Mouse (Mus musculus) intestine, embryonic 16.5 days (tissue): ENCODE measurements around the gene Cdca4. TPM values are rescaled to one million over a fixed set of nuclear protein-coding genes. Genes with fewer than 3 reads are reported as not detected.

Experiments
- ATAC-seq: fragments of 200-750 bp; cut with Nextera tagmentation; 2 replicates; pipeline ENCODE4 v1.8.0; 2017; ENCODE audit warnings: moderate TSS enrichment, moderate library complexity
- H3K27ac ChIP-seq: fragments of 300-500 bp; sonication (generic); 2 replicates; pipeline ENCODE4 v1.5.1; 2014; ENCODE audit warnings: mild to moderate bottlenecking, low read length
- H3K27me3 ChIP-seq: fragments of 300-500 bp; sonication (generic); replicated peaks from 2 replicates; pipeline ENCODE4 v1.6.1; 2014; ENCODE audit warnings: low read length, control low read depth, mixed read lengths; ENCODE audit not compliant: control insufficient read depth, insufficient read depth
- H3K36me3 ChIP-seq: fragments of 300-500 bp; sonication (generic); 2 replicates; pipeline ENCODE4 v1.6.1; 2014; ENCODE audit warnings: low read length, control low read depth; ENCODE audit not compliant: control insufficient read depth, insufficient read depth
- H3K4me1 ChIP-seq: fragments of 300-500 bp; sonication (generic); 2 replicates; pipeline ENCODE4 v1.6.1; 2014; ENCODE audit warnings: low read length, control low read depth, mixed read lengths; ENCODE audit not compliant: control insufficient read depth, insufficient read depth
- H3K4me2 ChIP-seq: fragments of 300-500 bp; sonication (generic); 2 replicates; pipeline ENCODE4 v1.6.1; 2014; ENCODE audit warnings: low read depth, low read length, control low read depth
- H3K4me3 ChIP-seq: fragments of 300-500 bp; sonication (generic); 2 replicates; pipeline ENCODE4 v1.5.1; 2014; ENCODE audit warnings: mild to moderate bottlenecking, low read length
- H3K9ac ChIP-seq: fragments of 300-500 bp; sonication (generic); 2 replicates; pipeline ENCODE4 v1.6.1; 2014; ENCODE audit warnings: low read depth, low read length
- H3K9me3 ChIP-seq: fragments of 300-500 bp; sonication (generic); 2 replicates; pipeline ENCODE4 v1.6.1; 2016; ENCODE audit warnings: low read length, control low read depth; ENCODE audit not compliant: control insufficient read depth
- WGBS: fragments of 180-500 bp; shearing (Covaris S2); extraction: QIAGEN DNeasy Blood & Tissue Kit; methylation state at CpG from one replicate; pipeline ENCODE4 v1.1.7; 2014; 5-methylcytosine and 5-hydroxymethylcytosine counted together
- polyA plus RNA-seq: library from polyadenylated mRNA; unstranded; fragments of >200 nt; fragmentation: Nextera tagmentation; extraction: Ambion mirVana; gene quantifications from 2 replicates; pipeline ENCODE4 v1.2.1, GENCODE M21; 2015

Gene Cdca4
- polyA plus RNA-seq, 1 experiment from 2014 or later, result 79.6 TPM

DNA sequence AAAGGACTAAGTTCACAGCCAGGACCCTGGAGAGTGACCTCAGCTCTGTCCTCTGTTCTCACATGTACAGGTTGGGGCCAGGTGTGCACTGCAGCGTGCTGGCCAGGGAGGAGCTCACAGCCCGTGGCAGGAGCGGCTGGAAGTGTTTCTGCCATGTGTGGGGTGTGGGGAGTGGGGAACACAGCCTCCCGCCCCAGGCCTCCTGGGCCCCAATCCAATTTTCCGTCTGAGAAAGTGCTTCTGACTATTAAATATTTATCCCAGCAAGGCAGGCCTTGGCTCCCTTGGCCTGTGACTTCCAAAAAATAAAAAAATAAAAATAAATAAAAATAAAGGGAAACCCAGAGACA lies 30.9 kb downstream of the Cdca4 start:
- peaks cover 65% of the 10 kb centered on the region for H3K4me1 ChIP-seq
- H3K4me2 ChIP-seq, result no peak overlapping the region
- H3K27ac ChIP-seq, result no peak overlapping the region
- H3K27me3 ChIP-seq, result peaks cover 9% of the 10 kb centered on the region; the same call in 1 of the 2 replicates
- H3K36me3 ChIP-seq, result no peaks in the 10 kb centered on the region
- H3K9ac ChIP-seq, result no peak overlapping the region
- ATAC-seq, result no peak
- WGBS, result 25% methylated on average over 5 of the region's 5 CpGs
- H3K9me3 ChIP-seq, result no peaks in the 10 kb centered on the region
- no peak overlapping the region for H3K4me3 ChIP-seq

DNA sequence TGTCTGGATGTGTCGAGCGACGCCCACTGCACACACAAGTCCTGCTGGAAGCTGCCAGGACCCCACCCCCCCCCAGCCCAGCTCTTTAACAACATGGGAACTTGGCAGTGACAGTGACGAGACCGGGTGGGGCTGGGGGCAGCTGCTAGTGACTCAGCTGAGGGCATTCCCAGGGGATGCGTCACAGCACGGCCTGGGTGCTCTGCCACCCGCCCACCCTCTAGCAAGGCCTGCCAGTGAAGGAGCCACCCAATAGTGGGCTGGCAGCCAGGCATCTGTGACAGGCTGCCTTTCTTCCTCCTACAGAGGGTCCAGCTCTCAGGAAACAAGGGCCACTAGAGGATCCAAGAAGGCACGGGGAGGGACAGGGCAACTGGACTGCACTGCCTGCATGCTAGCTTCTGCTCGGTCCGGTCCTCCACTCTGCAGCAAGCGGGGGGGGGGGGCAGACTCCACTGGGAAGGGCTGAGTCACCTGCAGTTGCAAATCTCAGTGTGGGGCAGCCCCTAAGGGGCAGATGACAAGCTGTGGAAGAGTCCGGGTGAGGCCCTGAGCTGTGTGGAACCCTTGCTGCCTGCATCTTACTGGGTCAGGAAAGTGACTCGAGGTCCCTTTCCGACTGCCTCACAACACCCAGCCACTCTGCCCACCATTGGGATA lies 31.4 kb downstream of the Cdca4 start:
- no peak overlapping the region for H3K4me2 ChIP-seq
- H3K4me1 ChIP-seq, result peaks cover 70% of the 10 kb centered on the region

DNA sequence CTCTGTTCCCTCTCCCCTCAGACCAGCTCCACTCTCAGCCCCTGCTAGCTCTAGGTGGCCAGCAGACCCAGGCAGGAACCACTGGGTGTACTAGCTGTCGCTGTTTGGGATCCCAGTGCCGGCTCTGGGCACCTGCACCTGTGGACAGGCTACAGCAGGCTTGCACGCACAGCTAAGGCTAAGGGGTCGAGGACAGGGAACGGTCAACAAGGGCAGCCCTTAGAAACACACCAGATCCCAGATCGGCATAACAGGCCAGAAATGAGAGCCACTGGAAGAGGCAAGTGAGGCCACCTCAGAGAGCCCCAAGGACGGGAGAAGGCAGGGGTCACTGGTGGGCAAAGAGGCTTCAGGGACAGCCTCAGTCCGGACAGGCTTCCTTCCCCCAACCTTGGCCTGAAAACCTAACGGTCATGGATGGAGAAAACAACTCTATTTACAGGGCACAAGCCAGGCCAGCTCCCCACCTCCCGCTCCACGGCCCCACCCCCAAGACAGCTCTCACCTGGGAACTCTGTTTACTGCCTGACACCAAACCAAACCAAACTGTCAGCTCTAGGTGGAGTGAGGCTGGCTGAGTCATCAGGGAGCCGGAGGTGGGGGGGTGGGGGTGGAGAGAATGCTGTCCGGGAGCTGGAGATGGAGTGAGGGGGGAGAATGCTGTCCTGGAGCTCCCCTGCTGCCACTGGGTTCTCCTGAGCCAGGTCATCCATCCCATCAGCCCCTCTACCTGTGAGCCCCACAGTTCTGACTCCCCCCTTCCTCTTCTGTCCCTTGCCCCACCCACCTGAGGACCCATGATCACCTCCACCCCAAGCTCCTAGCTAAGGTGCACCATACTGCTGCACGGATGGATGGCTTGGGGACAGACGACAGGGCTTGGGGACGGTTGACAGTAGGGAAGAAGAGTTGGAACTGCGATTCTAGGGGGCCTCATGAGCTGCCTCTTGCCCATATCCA lies 32.4 kb downstream of the Cdca4 start:
- H3K9me3 ChIP-seq, result no peaks in the 10 kb centered on the region
- H3K4me2 ChIP-seq, result no peak overlapping the region
- no peak overlapping the region for H3K27ac ChIP-seq
- H3K4me3 ChIP-seq, result no peak overlapping the region
- ATAC-seq, result no peak
- WGBS, result 45% methylated on average over 17 of the region's 17 CpGs
- peaks cover 9% of the 10 kb centered on the region; the same call in 1 of the 2 replicates for H3K27me3 ChIP-seq
- H3K9ac ChIP-seq, result no peak overlapping the region
- H3K4me1 ChIP-seq, result peaks cover 61% of the 10 kb centered on the region
- H3K36me3 ChIP-seq, result no peaks in the 10 kb centered on the region

More for the DNA sequence above, 31.4 kb downstream of the Cdca4 start:
- no peak for ATAC-seq
- no peaks in the 10 kb centered on the region for H3K36me3 ChIP-seq
- peaks cover 9% of the 10 kb centered on the region; the same call in 1 of the 2 replicates for H3K27me3 ChIP-seq
- 47% methylated on average over 15 of the region's 15 CpGs for WGBS
- no peak overlapping the region for H3K27ac ChIP-seq
- no peak overlapping the region for H3K4me3 ChIP-seq
- H3K9me3 ChIP-seq, result no peaks in the 10 kb centered on the region
- 0 out of 2 replicates have a peak overlapping the region, but pooled peaks have one; percentile 4 for H3K9ac ChIP-seq

DNA sequence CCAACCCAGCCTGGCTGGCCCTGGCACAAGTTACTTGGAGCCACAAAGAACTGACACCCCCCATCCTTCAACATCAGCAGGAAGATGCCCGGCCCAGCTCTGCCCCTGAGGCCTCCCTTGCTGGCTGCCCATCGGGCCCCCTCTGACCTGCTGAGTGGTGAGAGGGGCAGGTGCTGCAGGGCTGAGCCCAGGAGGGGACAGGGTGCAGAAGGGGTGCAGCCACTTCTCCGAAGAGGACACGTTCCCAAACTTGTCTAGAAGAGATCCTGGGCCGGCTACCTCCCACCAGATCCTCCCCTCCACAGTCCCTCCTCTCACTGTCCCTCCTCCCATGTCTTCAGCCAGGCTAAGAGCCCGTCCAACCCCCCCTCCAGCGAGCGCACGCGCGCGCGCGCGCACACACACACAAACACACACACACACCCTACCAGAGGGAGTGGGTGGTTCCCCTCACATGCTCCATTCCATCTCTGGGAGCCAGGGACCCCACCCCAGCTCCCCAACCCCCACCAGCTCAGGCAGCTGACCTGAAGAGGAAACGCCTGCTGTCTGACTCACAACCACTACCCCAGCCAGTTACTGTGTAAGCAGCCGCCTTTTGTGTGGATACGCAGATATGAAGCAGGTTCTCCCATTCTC lies 33.6 kb downstream of the Cdca4 start:
- peak overlapping the region; percentile 30; the same call in 1 of the 2 replicates for H3K9ac ChIP-seq
- no peaks in the 10 kb centered on the region for H3K27me3 ChIP-seq
- no peaks in the 10 kb centered on the region for H3K9me3 ChIP-seq
- 36% methylated on average over 18 of the region's 18 CpGs for WGBS
- peak overlapping the region; percentile 16; the same call in 1 of the 2 replicates for H3K27ac ChIP-seq
- peak overlapping the region; percentile 27 for H3K4me2 ChIP-seq
- H3K4me3 ChIP-seq, result peak overlapping the region; percentile 18
- ATAC-seq, result peak; percentile 32; the same call in 1 of the 2 replicates
- no peaks in the 10 kb centered on the region for H3K36me3 ChIP-seq
- H3K4me1 ChIP-seq, result peaks cover 58% of the 10 kb centered on the region

DNA sequence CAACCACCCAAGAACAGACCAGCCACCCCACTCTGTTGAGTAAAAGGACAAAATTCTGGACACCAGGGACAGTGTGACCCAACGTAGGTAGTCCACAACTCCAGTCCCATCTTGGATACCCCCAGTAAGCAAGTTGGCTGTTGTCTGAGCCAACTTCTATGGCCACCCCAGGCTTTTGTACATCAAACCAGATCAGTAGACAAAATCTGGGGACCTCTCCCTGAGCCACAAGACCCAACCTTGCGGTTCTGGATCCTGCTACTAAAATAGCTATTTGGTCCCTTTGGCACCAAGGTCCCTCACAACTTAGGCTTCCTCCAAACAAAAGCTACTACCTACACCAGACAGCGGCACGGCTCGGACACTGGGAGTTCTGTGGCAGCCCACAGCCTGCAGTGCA lies 34.2 kb downstream of the Cdca4 start:
- H3K36me3 ChIP-seq, result no peaks in the 10 kb centered on the region
- peak overlapping the region; percentile 18; the same call in 1 of the 2 replicates for H3K4me3 ChIP-seq
- H3K27ac ChIP-seq, result peak overlapping the region; percentile 16; the same call in 1 of the 2 replicates
- ATAC-seq, result no peak
- no peaks in the 10 kb centered on the region for H3K9me3 ChIP-seq
- H3K27me3 ChIP-seq, result no peaks in the 10 kb centered on the region
- peak overlapping the region; percentile 30 for H3K9ac ChIP-seq
- H3K4me1 ChIP-seq, result peaks cover 58% of the 10 kb centered on the region
- H3K4me2 ChIP-seq, result peak overlapping the region; percentile 27
- 88% methylated on average over 5 of the region's 5 CpGs for WGBS

DNA sequence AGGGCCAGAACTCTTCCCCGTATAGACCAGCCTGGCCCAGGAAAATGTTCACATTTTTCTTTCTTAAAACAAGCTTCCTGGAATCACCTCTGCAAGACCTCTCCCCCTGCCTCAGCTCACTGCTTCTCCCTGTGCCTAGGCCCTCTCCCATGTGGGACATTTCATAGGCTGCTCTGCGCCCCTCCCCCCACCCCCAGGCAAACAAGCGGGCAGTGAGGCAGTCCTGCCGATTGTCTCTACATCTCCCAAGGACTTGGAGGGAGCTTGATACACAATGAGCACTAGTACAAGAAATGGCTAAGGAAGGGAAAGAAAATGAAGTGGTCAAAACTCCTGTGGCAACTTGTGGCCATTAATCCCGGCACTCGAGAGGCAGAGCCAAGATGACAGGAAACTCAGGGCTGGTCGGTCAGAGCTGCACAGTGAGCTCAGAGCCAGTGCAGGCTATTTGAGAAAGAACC lies 34.8 kb downstream of the Cdca4 start:
- 24% methylated on average over 7 of the region's 7 CpGs for WGBS
- H3K4me3 ChIP-seq, result 0 out of 2 replicates have a peak overlapping the region, but pooled peaks have one; percentile 6
- 0 out of 2 replicates have a peak overlapping the region, but pooled peaks have one; percentile 30 for H3K9ac ChIP-seq
- H3K4me1 ChIP-seq, result peaks cover 58% of the 10 kb centered on the region
- H3K27ac ChIP-seq, result peak overlapping the region; percentile 23; the same call in 1 of the 2 replicates
- no peak for ATAC-seq
- no peaks in the 10 kb centered on the region for H3K9me3 ChIP-seq
- H3K4me2 ChIP-seq, result peak overlapping the region; percentile 27; the same call in 1 of the 2 replicates
- H3K27me3 ChIP-seq, result no peaks in the 10 kb centered on the region
- H3K36me3 ChIP-seq, result no peaks in the 10 kb centered on the region

DNA sequence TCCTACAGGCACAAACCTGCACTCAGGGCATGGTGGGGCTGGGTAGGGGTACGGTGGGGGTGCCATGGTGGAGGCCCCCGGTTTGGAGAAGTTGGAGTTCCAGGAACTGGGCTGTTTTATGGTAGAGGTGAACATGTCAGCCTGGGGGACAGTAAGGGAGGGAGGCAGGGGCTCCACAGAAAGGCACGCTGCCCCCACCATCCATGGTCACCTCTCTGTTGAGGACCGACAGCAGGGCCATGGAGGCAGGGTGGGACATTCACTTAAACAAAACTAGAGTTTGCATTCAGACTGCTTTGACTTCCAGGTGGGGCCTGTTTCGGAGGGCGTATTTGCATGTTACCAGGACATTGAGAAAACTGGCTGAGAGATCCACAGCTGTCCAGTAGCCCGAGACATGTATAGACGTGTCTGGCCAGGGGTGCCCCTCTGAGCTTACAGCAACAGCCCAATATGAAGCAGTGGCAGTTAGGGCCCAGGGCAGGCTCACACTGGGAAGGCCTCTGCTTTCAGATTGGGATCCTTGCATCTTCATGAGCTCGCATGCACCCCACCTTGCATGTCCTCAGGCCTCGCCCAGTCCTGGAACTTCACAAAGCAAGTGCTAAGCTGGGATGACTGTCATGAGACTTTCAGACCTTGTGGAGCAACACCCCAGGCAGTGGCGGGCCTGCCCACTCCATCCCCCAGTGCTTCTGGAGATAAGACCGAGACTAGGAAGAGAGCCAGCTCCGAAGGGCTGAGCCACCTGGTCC lies 35.4 kb downstream of the Cdca4 start:
- no peak overlapping the region for H3K27ac ChIP-seq
- H3K36me3 ChIP-seq, result no peaks in the 10 kb centered on the region
- H3K9me3 ChIP-seq, result no peaks in the 10 kb centered on the region
- WGBS, result 62% methylated on average over 13 of the region's 13 CpGs
- H3K4me3 ChIP-seq, result no peak overlapping the region
- peaks cover 52% of the 10 kb centered on the region for H3K4me1 ChIP-seq
- no peak overlapping the region for H3K4me2 ChIP-seq
- no peaks in the 10 kb centered on the region for H3K27me3 ChIP-seq
- peak; percentile 43 for ATAC-seq
- H3K9ac ChIP-seq, result no peak overlapping the region

DNA sequence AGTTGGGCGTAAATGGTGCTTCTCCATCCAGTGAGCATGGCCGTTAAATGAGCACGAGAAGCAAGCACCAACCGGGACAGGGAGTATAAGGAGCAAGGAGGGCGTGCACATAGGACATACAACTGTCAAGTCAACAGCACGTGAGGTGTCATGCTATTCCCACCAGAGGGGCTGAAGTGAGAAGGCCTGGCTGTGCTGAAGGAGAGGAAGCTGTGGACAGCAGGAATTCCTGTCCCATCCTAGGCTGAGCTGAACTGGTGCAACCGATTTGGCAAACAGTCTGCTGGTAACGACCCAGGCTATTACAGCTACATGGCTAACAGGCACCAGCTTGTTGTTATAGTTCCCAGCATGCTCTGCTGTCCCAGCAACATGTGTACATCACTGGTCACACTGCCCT lies 38.2 kb downstream of the Cdca4 start:
- no peaks in the 10 kb centered on the region for H3K36me3 ChIP-seq
- no peak for ATAC-seq
- H3K4me2 ChIP-seq, result no peak overlapping the region
- no peak overlapping the region for H3K4me3 ChIP-seq
- H3K9me3 ChIP-seq, result no peaks in the 10 kb centered on the region
- H3K27me3 ChIP-seq, result no peaks in the 10 kb centered on the region
- no peak overlapping the region for H3K27ac ChIP-seq
- no peak overlapping the region for H3K9ac ChIP-seq
- 65% methylated on average over 8 of the region's 8 CpGs for WGBS
- peaks cover 32% of the 10 kb centered on the region for H3K4me1 ChIP-seq
